Mouse (Mus musculus) layer of hippocampus, adult 9-11 months (tissue): ENCODE data around the gene Ms4a15.

Experiments used
- DNase-seq: peaks from one replicate; pipeline ENCODE4 v3.0.0; 2022

Ms4a15 gene

DNA sequence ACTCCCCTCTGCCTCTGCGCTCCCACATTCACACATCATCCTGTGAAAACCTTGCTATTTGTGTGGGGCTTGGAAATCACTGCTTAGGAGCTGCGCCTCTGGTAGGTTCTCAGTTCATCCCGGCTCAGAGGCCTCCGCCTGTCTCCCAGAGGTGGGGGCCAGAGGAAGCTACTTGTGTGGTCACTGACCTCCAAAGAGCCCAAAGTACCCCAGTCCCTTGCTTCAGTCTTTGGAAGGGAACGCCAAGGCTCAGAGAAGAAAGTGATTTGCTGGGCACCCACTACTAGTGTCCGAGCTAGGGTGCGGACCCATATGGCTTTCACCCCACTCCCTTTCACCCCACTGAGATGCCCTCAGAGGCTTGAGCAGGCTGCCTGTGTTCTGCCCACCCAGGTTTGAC lies at the start of gene Ms4a15:
Gene Ms4a15 (minus strand): TSS at position 101 of the 400 bp plus-strand sequence.
- no peak for DNase-seq

- no peak for DNase-seq
These were observed 44.5 kb upstream of the Ms4a15 start for GRCm38 (mm10) chr19:11037570-11037969.

- no peak for DNase-seq
These were observed 29.3 kb upstream of the Ms4a15 start for GRCm38 (mm10) chr19:11022382-11022781.

DNA sequence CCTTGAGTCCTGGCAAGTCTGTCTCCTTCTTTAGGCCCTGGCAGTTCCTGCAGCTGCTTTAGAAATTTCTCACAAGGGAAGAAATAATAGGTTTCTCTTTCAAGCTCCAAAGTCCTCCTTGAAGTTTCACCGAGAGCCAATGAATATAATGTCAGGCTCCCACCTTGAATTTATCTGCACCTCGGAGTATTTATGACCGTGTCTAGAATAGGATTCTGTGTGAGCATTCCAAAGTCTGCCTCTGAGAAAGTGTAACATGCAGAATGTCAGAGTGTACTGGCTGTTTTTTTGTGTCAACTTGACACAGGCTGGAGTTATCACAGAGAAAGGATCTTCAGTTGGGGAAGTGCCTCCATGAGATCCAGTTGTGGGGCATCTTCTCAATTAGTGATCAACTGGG lies 24.8 kb upstream of the Ms4a15 start, which contains the start of gene Ms4a18:
Gene Ms4a18 (minus strand): TSS at position 141 of the 400 bp plus-strand sequence.
- DNase-seq, result no peak

GRCm38 (mm10) chr19:11017251-11017650 lies 24.2 kb upstream of the Ms4a15 start:
- DNase-seq, result no peak

DNA sequence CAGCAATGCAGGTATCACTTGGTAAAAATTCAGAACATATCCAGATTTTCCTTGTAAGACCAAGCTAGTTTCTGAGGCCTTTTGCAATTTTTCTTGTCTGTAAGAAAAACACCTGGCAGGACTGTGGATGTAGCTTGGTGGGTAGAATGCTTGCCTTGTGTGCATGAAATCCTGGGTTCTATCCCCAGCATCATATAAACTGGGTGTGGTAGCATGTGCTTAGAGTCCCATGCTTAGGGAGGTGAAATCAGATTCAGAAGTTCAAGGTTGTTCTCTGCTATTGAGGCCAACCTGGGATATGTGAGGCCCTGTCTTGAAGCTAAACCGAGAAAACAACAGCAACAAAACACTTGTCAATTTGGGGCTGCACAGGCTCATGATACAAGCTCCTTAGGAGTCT lies 22.9 kb upstream of the Ms4a15 start:
- no peak for DNase-seq

- DNase-seq, result no peak
These were observed 22.4 kb upstream of the Ms4a15 start for GRCm38 (mm10) chr19:11015468-11015867.

DNA sequence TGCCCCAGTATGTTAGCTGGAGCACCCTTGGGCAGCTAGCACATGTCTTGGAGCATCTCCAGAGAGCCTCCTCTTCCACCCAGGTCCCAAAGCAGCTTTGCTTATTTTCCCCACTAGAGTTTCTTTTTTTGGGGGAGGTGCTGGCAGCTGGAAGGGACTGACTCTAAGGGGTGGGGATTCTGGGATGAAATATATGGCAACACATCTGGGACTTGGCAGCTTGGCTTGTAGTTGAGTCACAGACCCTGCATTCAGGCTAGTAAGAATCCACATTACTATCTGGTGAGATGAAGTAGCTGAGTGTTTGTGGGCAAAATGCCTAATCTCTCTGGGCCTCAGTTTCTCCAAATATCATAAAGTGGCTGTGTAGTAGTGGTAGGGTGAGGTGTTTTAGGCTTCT lies 1.1 kb downstream of the Ms4a15 start:
- DNase-seq, result no peak

DNA sequence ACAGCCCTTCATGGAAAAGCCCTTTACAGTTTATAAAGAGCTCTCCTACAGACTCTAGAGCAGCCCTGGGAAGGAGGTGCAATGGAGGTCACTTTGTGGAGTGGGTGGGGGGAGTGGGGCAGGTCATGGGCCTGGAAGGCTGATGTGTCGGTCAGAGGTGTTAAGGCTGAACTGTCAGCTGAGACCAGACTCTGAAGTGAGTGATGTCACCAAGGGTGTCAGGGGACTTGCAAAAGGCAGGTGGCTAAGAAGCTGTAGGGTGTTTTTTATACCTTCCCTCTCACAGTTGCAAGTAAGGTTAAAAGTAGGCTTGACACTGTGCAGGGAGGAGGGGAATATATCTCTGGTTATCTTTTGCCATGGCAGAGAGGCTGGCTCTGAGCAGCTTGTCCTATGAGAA lies 2.3 kb downstream of the Ms4a15 start:
- DNase-seq, result no peak

GRCm38 (mm10) chr19:10988563-10988962 lies 4.5 kb downstream of the Ms4a15 start:
- no peak for DNase-seq

- no peak for DNase-seq
These were observed 7.2 kb downstream of the Ms4a15 start for GRCm38 (mm10) chr19:10985889-10986288.

DNA sequence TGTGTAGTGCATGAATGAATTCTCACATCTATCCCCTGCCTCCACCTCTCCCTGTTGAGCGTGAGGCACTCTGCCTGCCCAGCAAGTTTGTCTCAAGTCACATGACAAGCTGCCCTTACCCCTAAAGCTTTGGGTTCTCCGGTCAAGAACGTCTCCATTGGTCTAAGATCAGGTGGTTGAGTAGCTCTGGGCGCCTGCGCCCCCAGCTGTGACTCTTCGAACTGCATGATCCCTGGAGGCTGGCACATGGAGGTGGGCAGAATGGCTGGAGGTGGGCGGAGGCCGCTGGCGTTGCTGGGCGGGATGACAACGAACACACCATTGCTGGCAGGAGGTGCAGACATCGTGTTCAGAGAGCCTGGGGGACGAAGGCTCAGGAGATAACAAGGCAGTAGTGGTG lies 8.5 kb downstream of the Ms4a15 start:
- DNase-seq, result no peak

DNA sequence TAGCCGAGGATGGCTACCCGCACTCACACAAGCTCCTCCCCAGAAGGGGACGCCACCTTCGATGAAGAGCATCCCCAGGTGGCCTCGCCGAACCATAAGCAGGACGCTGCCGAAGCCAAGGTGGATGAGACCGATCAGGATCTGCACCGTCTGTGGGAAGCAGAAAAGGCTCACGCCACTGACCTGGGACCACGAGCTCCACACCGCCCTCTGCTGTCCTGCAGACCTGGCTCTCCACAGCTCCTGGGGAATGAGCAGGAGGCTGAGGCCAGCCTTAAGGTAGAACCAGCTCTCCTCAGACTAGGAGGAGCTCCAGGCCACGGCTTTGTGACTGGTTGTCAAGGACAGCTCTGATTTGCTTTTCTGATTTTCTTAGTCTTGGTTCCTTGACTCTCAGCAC lies 9.9 kb downstream of the Ms4a15 start:
- no peak for DNase-seq

- DNase-seq, result no peak
These were observed 12.8 kb downstream of the Ms4a15 start for GRCm38 (mm10) chr19:10980210-10980609.

- peak; percentile 81 for DNase-seq
These were observed 13.6 kb downstream of the Ms4a15 start for GRCm38 (mm10) chr19:10979184-10980168.

DNA sequence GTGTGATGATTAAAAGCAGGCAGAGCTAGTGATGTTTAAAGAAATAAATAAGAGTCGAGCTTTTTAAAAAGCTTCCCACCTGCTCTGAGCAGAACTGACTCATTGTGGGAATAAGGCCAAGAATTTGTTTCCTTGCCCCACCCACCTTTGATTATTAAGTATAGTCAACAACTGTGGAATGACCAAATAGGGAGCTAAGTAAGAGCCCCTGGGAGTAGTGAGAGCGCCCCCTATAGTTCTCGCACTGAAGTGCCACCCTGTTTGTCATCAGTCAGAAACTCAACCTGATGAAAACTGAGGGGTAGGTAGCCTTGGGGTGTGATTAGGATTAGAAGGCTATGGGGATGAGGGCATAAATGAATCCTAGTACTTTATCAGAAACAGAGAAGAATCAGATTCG lies 16.7 kb downstream of the Ms4a15 start:
- DNase-seq, result no peak

GRCm38 (mm10) chr19:10975187-10975586 lies 17.9 kb downstream of the Ms4a15 start:
- DNase-seq, result no peak

DNA sequence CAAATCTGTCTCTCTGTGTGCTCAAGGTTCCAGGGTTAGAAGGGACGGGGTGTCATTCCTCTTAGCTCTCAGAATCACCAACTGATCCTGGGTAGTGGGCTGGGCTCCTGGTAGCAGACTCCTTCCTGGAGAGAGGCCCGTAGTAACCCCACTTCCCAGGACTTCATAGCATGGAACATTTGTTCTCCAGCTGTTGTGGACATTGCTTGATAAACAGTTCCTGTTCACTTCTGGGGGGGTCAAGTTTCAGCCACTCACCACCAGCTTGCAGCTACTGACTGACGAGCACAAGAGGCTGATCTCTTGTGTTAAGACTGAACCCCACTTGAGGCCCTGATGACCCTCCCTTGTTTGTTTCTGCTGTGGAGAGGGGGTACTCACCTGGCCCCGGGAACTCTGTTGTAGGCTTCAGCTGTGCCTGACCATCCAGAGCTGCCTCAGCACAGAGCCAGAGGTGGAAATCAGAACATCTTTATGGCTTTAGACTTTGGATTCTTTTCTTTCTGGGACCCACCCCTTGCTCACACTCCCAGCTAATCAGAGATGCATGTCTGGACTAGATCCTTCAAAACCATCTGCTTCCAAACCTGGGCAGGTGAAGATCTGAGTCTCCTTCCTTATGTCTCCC lies 18.7 kb downstream of the Ms4a15 start, which contains the start of gene Ms4a10:
Gene Ms4a10 (minus strand): TSS at position 433 of the 628 bp plus-strand sequence.
- no peak for DNase-seq

DNA sequence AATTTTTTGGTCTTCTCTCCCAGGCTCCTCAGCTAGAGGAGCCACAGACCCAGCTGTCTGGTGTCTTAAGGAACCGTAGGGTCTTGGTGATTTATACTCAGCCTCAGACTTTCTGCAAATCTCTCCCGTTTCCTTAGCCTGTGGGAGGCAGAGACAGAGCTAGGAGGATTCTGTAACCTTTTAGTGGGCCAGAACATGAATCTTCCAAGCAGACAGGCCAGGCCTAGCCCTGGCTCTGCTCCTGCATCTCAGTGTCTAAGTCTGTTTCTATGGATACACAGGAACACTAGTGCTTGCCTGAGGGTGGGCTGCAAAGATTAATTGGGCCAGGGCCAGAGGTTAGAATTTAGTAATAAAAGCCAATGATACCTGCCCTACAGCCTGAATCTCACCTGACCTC lies 19.9 kb downstream of the Ms4a15 start:
- DNase-seq, result no peak

DNA sequence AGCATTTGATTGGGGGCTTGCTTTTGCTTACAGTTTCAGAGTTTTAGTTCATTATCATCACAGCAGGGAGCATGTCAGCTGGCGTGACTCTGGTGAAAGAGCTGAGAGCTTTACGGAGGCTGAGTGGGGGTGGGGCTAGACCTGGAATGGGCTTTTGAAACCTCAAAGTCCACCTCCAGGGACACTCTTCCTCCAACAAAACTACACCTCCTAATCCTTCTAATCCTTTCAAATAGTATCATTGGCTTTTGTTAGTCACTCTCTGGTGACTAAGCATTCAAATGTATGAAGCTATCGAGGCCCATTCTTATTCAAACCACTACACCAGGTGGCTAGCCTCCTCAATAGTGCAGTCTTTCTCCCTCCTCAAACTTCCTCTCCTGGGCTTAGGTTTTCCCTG lies 20.4 kb downstream of the Ms4a15 start:
- no peak for DNase-seq

DNA sequence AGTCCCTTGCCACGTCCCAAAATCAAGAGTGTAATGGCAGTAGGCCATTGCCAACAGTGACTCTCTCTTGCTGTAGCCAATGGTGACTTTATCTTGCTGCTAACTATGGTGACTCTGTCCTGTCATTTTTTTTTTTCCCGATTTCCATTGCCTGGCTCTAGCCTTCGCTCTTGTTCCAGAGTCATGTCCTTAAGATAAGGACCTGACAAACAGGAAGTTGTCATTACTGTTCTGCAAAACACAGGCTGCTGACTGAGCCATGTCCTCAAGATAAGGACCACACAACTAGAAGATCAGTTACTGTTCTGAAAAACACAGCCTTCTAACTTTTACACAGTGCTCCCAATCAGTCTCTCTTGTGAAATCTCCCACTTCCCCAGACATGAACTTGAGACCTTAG lies 22.6 kb downstream of the Ms4a15 start:
- no peak for DNase-seq

- no peak for DNase-seq
These were observed 24.5 kb downstream of the Ms4a15 start for GRCm38 (mm10) chr19:10968578-10968977.

- DNase-seq, result no peak
These were observed 27.3 kb downstream of the Ms4a15 start for GRCm38 (mm10) chr19:10965721-10966120.

DNA sequence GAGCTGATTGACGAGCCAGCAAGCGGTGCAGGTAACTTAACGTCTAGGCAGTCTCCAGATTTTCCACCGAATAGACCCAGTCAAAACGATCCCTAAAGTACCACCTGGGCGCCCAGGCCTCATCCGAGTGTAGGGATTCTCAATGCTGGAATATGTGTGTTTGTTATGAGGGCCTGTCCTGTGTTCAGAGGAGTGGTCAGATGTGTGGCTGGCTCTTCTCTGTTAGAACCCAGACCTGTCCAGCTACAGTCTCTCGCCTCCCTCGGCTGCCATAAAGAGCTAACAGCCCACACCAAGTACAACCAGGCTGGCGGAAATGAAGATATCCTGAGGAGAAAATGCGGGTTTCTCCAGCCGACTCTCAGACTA lies 33.1 kb downstream of the Ms4a15 start:
- DNase-seq, result no peak
